Mouse (Mus musculus): Measurements from ENCODE around the gene Cybc1. TPM values are rescaled to one million over a fixed set of nuclear protein-coding genes. Genes with fewer than 3 reads are reported as not detected.
A peak's percentile ranks its signal among the peaks of the same experiment; 100 is the strongest.

Cybc1 gene
- polyA plus RNA-seq, 1 experiment from 2014 or later = 42.5 TPM

- Histone ChIP-seq H3K9ac (ENCODE audit: low read length) (no peak overlapping the region), H3K4me3 (ENCODE audit: low read depth, low read length) (no peak overlapping the region), H3K4me1 (ENCODE audit: control insufficient read depth, insufficient read depth, low read length) (no peaks in the 10 kb centered on the region), H3K27me3 (ENCODE audit: control insufficient read depth, insufficient read depth, low read length) (no peaks in the 10 kb centered on the region), H3K4me2 (no peak overlapping the region), H3K9me3 (ENCODE audit: control insufficient read depth, low read length) (no peaks in the 10 kb centered on the region), H3K36me3 (ENCODE audit: control insufficient read depth, insufficient read depth, low read length) (peaks cover 21% of the 10 kb centered on the region), H3K27ac (ENCODE audit: low read depth, low read length) (no peak overlapping the region)
- DNase-seq (ENCODE audit: low spot score, missing footprints) (no peak), ATAC-seq (ENCODE audit: low FRiP score) (no peak)
- 91% methylated on average over 6 of the region's 6 CpGs for WGBS
These were observed 7.7 kb downstream of the Cybc1 start for GRCm38 (mm10) chr11:121221321-121222010.

DNA sequence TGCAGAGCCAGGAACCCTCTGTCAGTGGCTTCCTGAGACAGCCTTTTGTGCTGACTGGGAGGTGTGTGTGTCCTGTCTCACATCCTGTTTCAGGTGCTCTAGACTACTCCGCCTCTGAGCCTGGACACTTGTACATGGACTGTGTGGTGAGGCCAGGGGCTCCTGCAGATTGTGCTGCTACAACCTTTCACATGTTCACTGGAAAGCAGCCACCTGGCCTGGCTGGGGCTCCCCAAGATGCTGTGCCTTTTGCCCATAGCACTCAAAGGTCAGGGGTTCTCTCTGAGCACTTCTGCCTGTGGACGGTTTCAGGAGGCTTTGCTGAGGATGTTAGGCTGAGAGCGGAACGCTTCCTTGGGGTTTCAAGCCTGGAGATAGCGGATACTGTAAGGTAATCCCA is 8.4 kb downstream of the Cybc1 start:
- DNase-seq (ENCODE audit: low spot score, missing footprints) (peak; percentile 64), ATAC-seq (ENCODE audit: low FRiP score) (no peak)
- WGBS = 86% methylated on average over 5 of the region's 5 CpGs
- H3K4me1 ChIP-seq (ENCODE audit: control insufficient read depth, insufficient read depth, low read length) = no peaks in the 10 kb centered on the region
- no peak overlapping the region for H3K4me3 ChIP-seq (ENCODE audit: low read depth, low read length)
- no peak overlapping the region for H3K4me2 ChIP-seq
- H3K9ac ChIP-seq (ENCODE audit: low read length) = no peak overlapping the region
- peaks cover 19% of the 10 kb centered on the region for H3K36me3 ChIP-seq (ENCODE audit: control insufficient read depth, insufficient read depth, low read length)
- no peaks in the 10 kb centered on the region for H3K27me3 ChIP-seq (ENCODE audit: control insufficient read depth, insufficient read depth, low read length)
- no peak overlapping the region for H3K27ac ChIP-seq (ENCODE audit: low read depth, low read length)
- no peaks in the 10 kb centered on the region for H3K9me3 ChIP-seq (ENCODE audit: control insufficient read depth, low read length)

DNA sequence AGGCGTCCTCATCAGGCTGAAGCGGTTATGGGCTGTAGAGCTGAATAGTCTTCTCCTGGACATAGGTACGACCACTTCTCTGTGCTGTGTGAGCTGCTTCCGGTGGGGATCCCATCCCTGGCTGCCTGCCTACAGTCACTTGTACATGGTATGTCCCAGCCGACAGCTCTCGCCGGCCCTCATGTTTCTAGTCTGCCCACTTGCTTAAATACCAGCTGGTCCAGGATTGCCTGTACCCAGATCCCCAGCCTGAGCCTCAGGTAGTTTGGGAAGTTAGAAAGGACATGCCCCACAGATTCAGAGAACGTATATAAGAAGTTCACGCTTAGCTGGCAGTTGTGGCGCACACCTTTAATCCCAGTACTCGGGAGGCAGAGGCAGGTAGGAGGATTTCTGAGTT is 9.3 kb downstream of the Cybc1 start:
- no peaks in the 10 kb centered on the region for H3K27me3 ChIP-seq (ENCODE audit: control insufficient read depth, insufficient read depth, low read length)
- H3K36me3 ChIP-seq (ENCODE audit: control insufficient read depth, insufficient read depth, low read length) = peaks cover 12% of the 10 kb centered on the region
- no peak overlapping the region for H3K27ac ChIP-seq (ENCODE audit: low read depth, low read length)
- no peaks in the 10 kb centered on the region for H3K4me1 ChIP-seq (ENCODE audit: control insufficient read depth, insufficient read depth, low read length)
- H3K9me3 ChIP-seq (ENCODE audit: control insufficient read depth, low read length) = no peaks in the 10 kb centered on the region
- no peak overlapping the region for H3K4me2 ChIP-seq
- DNase-seq (ENCODE audit: low spot score, missing footprints) (peak; percentile 76), ATAC-seq (ENCODE audit: low FRiP score) (no peak)
- H3K9ac ChIP-seq (ENCODE audit: low read length) = no peak overlapping the region
- 90% methylated on average over 11 of the region's 11 CpGs for WGBS
- no peak overlapping the region for H3K4me3 ChIP-seq (ENCODE audit: low read depth, low read length)

DNA sequence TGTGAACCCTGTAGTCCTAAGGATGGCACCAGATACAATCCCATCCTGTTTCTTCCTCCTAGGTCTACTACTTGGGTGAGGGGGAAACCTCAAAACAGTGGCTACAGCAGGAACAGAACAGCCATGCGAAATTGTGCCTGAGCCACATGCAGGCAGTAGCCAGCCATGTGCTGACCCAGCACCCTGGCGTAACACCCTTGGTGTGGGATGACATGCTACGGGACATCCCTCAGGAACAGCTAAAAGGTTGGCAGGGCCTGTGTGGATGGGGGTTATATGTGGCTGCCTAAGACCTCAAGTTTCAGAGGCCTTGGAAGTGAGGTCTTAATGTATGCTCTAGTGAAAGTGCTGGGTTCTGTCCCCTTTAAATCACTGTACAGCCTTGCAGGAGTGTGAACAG is 12.3 kb downstream of the Cybc1 start:
- Histone ChIP-seq H3K27me3 (ENCODE audit: control insufficient read depth, insufficient read depth, low read length) (no peaks in the 10 kb centered on the region), H3K9ac (ENCODE audit: low read length) (no peak overlapping the region), H3K4me1 (ENCODE audit: control insufficient read depth, insufficient read depth, low read length) (no peaks in the 10 kb centered on the region), H3K27ac (ENCODE audit: low read depth, low read length) (no peak overlapping the region), H3K4me3 (ENCODE audit: low read depth, low read length) (no peak overlapping the region), H3K9me3 (ENCODE audit: control insufficient read depth, low read length) (no peaks in the 10 kb centered on the region), H3K4me2 (no peak overlapping the region), H3K36me3 (ENCODE audit: control insufficient read depth, insufficient read depth, low read length) (no peaks in the 10 kb centered on the region; the same call in 1 of the 2 replicates)
- no peak for ATAC-seq (ENCODE audit: low FRiP score)
- 89% methylated on average over 3 of the region's 3 CpGs for WGBS
- DNase-seq (ENCODE audit: low spot score, missing footprints) = peak; percentile 14

DNA sequence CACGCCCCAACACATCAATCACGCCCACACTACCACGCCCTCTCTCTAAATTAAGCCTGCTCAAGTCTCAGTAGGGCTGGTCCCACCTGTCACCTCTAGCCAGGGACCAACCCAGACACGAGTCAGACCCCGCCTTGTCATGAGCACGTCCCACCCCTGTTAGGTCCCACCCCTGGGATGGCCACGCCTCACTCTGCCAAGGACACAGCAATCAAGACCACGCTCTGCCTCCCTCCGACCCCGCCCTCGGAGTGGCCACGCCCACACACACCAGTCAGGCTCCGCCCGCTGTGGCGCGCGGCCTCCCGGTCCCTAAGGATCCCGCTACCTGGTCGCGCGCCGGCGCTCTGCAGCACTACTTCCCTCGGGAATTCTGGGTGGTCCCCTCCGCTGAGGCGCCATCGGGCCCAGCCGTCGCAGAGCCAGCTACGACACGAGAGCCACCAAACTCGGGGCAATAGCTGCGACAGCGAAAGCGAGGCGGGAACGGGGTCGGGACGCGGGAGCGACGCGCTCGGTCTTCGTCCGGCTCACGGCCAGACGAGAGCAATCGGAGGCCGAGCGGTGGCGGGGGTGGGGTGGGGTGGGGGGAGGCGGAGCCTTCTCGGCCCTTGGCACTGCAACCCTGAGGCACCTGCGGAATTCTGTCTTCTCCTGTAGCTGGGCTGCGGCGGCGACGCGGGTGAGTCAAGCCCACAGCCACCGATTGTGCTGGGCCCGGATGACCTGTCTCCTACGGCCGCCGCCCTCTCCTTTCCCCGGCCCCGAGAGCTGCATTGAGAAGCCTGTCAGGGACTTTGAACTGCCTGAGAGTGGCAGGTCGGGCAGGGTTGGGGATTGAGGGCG is 24.7 kb downstream of the Cybc1 start, which contains the start of the genes Hexdc and Ogfod3:
Gene Hexdc, plus strand, starts transcription at position 273 of the 846 bp plus-strand sequence.
Gene Ogfod3, minus strand, starts transcription at position 551 of the 846 bp plus-strand sequence.
- Histone ChIP-seq H3K9me3 (ENCODE audit: control insufficient read depth, low read length) (no peaks in the 10 kb centered on the region), H3K36me3 (ENCODE audit: control insufficient read depth, insufficient read depth, low read length) (no peaks in the 10 kb centered on the region), H3K4me1 (ENCODE audit: control insufficient read depth, insufficient read depth, low read length) (peaks cover 9% of the 10 kb centered on the region; the same call in 1 of the 2 replicates), H3K4me3 (ENCODE audit: low read depth, low read length) (peak within 1 kb of the TSS; percentile 78), H3K4me2 (peak within 1 kb of the TSS; percentile 66), H3K27ac (ENCODE audit: low read depth, low read length) (peak within 1 kb of the TSS; percentile 69), H3K9ac (ENCODE audit: low read length) (peak within 1 kb of the TSS; percentile 81), H3K27me3 (ENCODE audit: control insufficient read depth, insufficient read depth, low read length) (no peaks in the 10 kb centered on the region)
- under 1% methylated on average over 68 of the region's 70 CpGs for WGBS
- ATAC-seq (ENCODE audit: low FRiP score) = peak; percentile 98
- DNase-seq (ENCODE audit: low spot score, missing footprints) = peak; percentile 100

GRCm38 (mm10) chr11:121203859-121204160 is 25.3 kb downstream of the Cybc1 start:
- Histone ChIP-seq H3K27me3 (ENCODE audit: control insufficient read depth, insufficient read depth, low read length) (no peaks in the 10 kb centered on the region), H3K9ac (ENCODE audit: low read length) (peak overlapping the region; percentile 81), H3K9me3 (ENCODE audit: control insufficient read depth, low read length) (no peaks in the 10 kb centered on the region), H3K4me2 (peak overlapping the region; percentile 66), H3K36me3 (ENCODE audit: control insufficient read depth, insufficient read depth, low read length) (no peaks in the 10 kb centered on the region), H3K4me3 (ENCODE audit: low read depth, low read length) (peak overlapping the region; percentile 78), H3K4me1 (ENCODE audit: control insufficient read depth, insufficient read depth, low read length) (peaks cover 9% of the 10 kb centered on the region; the same call in 1 of the 2 replicates), H3K27ac (ENCODE audit: low read depth, low read length) (no peak overlapping the region)
- WGBS = 2% methylated on average over 5 of the region's 5 CpGs
- ATAC-seq (ENCODE audit: low FRiP score) (no peak), DNase-seq (ENCODE audit: low spot score, missing footprints) (no peak)

DNA sequence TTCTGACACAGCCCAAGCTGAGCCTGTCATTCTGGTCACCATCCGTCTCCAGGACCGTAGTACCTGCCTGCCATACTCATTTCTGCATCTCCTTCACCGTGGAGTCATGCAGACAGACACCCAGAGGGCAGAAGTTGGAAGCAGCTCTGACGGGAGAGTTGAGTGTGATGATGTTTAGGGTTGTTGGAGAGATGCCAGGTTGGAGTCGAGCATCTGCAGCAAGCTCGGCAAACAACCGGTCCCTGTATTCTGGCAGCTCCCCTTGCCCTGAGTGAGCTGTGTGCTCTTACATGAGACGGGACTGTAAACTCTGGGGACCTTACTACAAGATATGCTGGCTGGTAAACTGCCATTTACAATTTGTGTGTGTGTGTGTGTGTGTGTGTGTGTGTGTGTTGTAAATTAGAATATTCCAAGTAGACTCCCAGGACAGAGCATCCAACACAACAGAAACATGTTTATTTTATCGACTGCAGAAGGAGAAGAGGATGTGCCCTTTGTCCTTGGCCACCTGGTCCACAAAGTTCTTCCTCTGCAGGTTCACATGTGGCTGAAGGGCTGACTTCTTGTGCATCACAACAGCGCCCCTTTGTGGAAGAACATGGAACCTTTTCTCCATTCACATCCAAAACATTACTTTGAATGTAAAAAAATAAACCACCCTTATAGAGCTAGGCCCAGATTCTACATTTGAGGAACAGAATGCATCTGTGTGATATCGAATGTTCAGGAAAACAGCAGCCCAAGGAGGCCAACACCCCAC is 27.5 kb downstream of the Cybc1 start:
- Histone ChIP-seq H3K4me2 (no peak overlapping the region), H3K27me3 (ENCODE audit: control insufficient read depth, insufficient read depth, low read length) (no peaks in the 10 kb centered on the region), H3K36me3 (ENCODE audit: control insufficient read depth, insufficient read depth, low read length) (no peaks in the 10 kb centered on the region), H3K9me3 (ENCODE audit: control insufficient read depth, low read length) (no peaks in the 10 kb centered on the region), H3K4me3 (ENCODE audit: low read depth, low read length) (no peak overlapping the region), H3K4me1 (ENCODE audit: control insufficient read depth, insufficient read depth, low read length) (peaks cover 9% of the 10 kb centered on the region; the same call in 1 of the 2 replicates), H3K27ac (ENCODE audit: low read depth, low read length) (no peak overlapping the region), H3K9ac (ENCODE audit: low read length) (no peak overlapping the region)
- DNase-seq (ENCODE audit: low spot score, missing footprints) = no peak
- no peak for ATAC-seq (ENCODE audit: low FRiP score)
- 75% methylated on average over 11 of the region's 11 CpGs for WGBS

DNA sequence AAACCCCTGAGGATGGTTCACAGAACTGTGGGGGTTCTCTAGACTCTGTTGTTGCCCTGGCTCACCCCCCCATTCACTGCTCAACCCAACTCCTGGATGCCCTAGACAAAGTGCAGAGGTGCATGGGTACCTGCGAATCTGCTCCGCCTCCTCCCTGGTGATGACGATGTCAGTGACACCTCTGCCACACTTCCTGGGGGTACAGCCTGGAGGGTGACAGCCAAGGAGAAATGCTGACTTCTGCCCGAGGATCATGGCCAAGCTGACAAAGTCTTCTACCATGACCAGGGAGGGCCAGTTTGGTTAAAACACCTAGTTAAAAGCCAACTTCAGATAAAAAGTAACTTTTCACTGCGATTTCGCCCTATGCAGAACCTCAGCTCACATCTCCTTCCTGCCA is 28.3 kb downstream of the Cybc1 start:
- no peaks in the 10 kb centered on the region for H3K36me3 ChIP-seq (ENCODE audit: control insufficient read depth, insufficient read depth, low read length)

More for the DNA sequence above, 28.3 kb downstream of the Cybc1 start:
- WGBS = 86% methylated on average over 6 of the region's 6 CpGs
- DNase-seq (ENCODE audit: low spot score, missing footprints) (no peak), ATAC-seq (ENCODE audit: low FRiP score) (no peak)
- peaks cover 9% of the 10 kb centered on the region; the same call in 1 of the 2 replicates for H3K4me1 ChIP-seq (ENCODE audit: control insufficient read depth, insufficient read depth, low read length)
- H3K9me3 ChIP-seq (ENCODE audit: control insufficient read depth, low read length) = no peaks in the 10 kb centered on the region
- no peak overlapping the region for H3K4me3 ChIP-seq (ENCODE audit: low read depth, low read length)
- H3K27me3 ChIP-seq (ENCODE audit: control insufficient read depth, insufficient read depth, low read length) = no peaks in the 10 kb centered on the region
- no peak overlapping the region for H3K27ac ChIP-seq (ENCODE audit: low read depth, low read length)
- H3K4me2 ChIP-seq = no peak overlapping the region
- H3K9ac ChIP-seq (ENCODE audit: low read length) = no peak overlapping the region
